Mouse (Mus musculus): ENCODE measurements around the gene Mlkl. TPM values are rescaled to one million over a fixed set of nuclear protein-coding genes. Genes with fewer than 3 reads are reported as not detected.
"Not testable (repeated sequence)": the region's sequence is repeated elsewhere in the genome, so short reads cannot be mapped to it uniquely, and the experiment has no call there.

The Mlkl gene
- polyA plus RNA-seq, 1 experiment from 2014 or later, result 0.21 TPM

- Histone ChIP-seq H3K27me3 (replicated peaks; ENCODE audit: low read depth, poor library complexity, severe bottlenecking) (no peaks in the 10 kb centered on the region), H3K36me3 (replicated peaks) (no peaks in the 10 kb centered on the region), H3K4me1 (no peaks in the 10 kb centered on the region), H3K27ac (replicated peaks) (no peak overlapping the region), H3K4me3 (no peak overlapping the region), H3K9me3 (no peaks in the 10 kb centered on the region)
- 29% methylated on average over 5 of the region's 5 CpGs for WGBS
- no peak for DNase-seq (ENCODE audit: low spot score)
Observed at GRCm38 (mm10) chr8:111305031-111305730, 32.8 kb downstream of the Mlkl start.

- Histone ChIP-seq H3K27ac (replicated peaks) (no peak overlapping the region), H3K27me3 (replicated peaks; ENCODE audit: low read depth, poor library complexity, severe bottlenecking) (no peaks in the 10 kb centered on the region), H3K4me1 (no peaks in the 10 kb centered on the region), H3K4me3 (no peak overlapping the region), H3K36me3 (replicated peaks) (no peaks in the 10 kb centered on the region), H3K9me3 (no peaks in the 10 kb centered on the region)
- 94% methylated on average over 3 of the region's 3 CpGs for WGBS
- DNase-seq (ENCODE audit: low spot score), result no peak
Observed at GRCm38 (mm10) chr8:111304359-111304758, 33.6 kb downstream of the Mlkl start.

GRCm38 (mm10) chr8:111303076-111303803 lies 34.7 kb downstream of the Mlkl start:
- not testable (repeated sequence) for H3K36me3 ChIP-seq (replicated peaks); H3K4me1 ChIP-seq; H3K9me3 ChIP-seq; DNase-seq (ENCODE audit: low spot score); H3K27me3 ChIP-seq (replicated peaks; ENCODE audit: low read depth, poor library complexity, severe bottlenecking); H3K4me3 ChIP-seq; H3K27ac ChIP-seq (replicated peaks)
- 71% methylated on average over 5 of the region's 5 CpGs for WGBS

- H3K4me3 ChIP-seq, result peak overlapping the region; percentile 86
- no peaks in the 10 kb centered on the region for H3K27me3 ChIP-seq (replicated peaks; ENCODE audit: low read depth, poor library complexity, severe bottlenecking)
- H3K4me1 ChIP-seq, result peaks cover 14% of the 10 kb centered on the region
- peaks cover 13% of the 10 kb centered on the region for H3K36me3 ChIP-seq (replicated peaks)
- WGBS, result 64% methylated on average over 11 of the region's 11 CpGs
- no peak for DNase-seq (ENCODE audit: low spot score)
- H3K27ac ChIP-seq (replicated peaks), result peak overlapping the region; percentile 98
- no peaks in the 10 kb centered on the region for H3K9me3 ChIP-seq
Observed at GRCm38 (mm10) chr8:111300597-111301546, 37.1 kb downstream of the Mlkl start.

- peak within 1 kb of the TSS; percentile 86 for H3K4me3 ChIP-seq
- H3K36me3 ChIP-seq (replicated peaks), result peaks cover 20% of the 10 kb centered on the region
- H3K9me3 ChIP-seq, result no peaks in the 10 kb centered on the region
- under 1% methylated on average over 67 of the region's 67 CpGs for WGBS
- H3K27me3 ChIP-seq (replicated peaks; ENCODE audit: low read depth, poor library complexity, severe bottlenecking), result no peaks in the 10 kb centered on the region
- H3K4me1 ChIP-seq, result peaks cover 14% of the 10 kb centered on the region
- H3K27ac ChIP-seq (replicated peaks), result peak within 1 kb of the TSS; percentile 98
- peak; percentile 98 for DNase-seq (ENCODE audit: low spot score)
Observed at GRCm38 (mm10) chr8:111299821-111300568, 38.0 kb downstream of the Mlkl start, which contains the start of gene Rfwd3. TSS of gene Rfwd3 (minus strand) at chr8:111300222.

- Histone ChIP-seq H3K4me1 (peaks cover 14% of the 10 kb centered on the region), H3K27me3 (replicated peaks; ENCODE audit: low read depth, poor library complexity, severe bottlenecking) (no peaks in the 10 kb centered on the region), H3K36me3 (replicated peaks) (peaks cover 25% of the 10 kb centered on the region), H3K9me3 (no peaks in the 10 kb centered on the region), H3K4me3 (peak overlapping the region; percentile 86), H3K27ac (replicated peaks) (peak overlapping the region; percentile 98)
- WGBS, result under 1% methylated on average over 28 of the region's 28 CpGs
- peak; percentile 73 for DNase-seq (ENCODE audit: low spot score)
Observed at GRCm38 (mm10) chr8:111299363-111299820, 38.6 kb downstream of the Mlkl start.

- H3K9me3 ChIP-seq, result no peaks in the 10 kb centered on the region
- no peaks in the 10 kb centered on the region for H3K27me3 ChIP-seq (replicated peaks; ENCODE audit: low read depth, poor library complexity, severe bottlenecking)
- H3K36me3 ChIP-seq (replicated peaks), result peaks cover 39% of the 10 kb centered on the region
- peak overlapping the region; percentile 86 for H3K4me3 ChIP-seq
- DNase-seq (ENCODE audit: low spot score), result no peak
- 87% methylated on average over 1 of the region's 1 CpGs for WGBS
- peaks cover 14% of the 10 kb centered on the region for H3K4me1 ChIP-seq
- no peak overlapping the region for H3K27ac ChIP-seq (replicated peaks)
Observed at GRCm38 (mm10) chr8:111298011-111298410, 40.0 kb downstream of the Mlkl start.

GRCm38 (mm10) chr8:111291733-111292132 lies 46.2 kb downstream of the Mlkl start:
- WGBS, result 95% methylated on average over 7 of the region's 7 CpGs
- peaks cover 98% of the 10 kb centered on the region for H3K36me3 ChIP-seq (replicated peaks)
- H3K9me3 ChIP-seq, result no peaks in the 10 kb centered on the region
- H3K27ac ChIP-seq (replicated peaks), result no peak overlapping the region
- H3K4me3 ChIP-seq, result no peak overlapping the region
- no peaks in the 10 kb centered on the region for H3K27me3 ChIP-seq (replicated peaks; ENCODE audit: low read depth, poor library complexity, severe bottlenecking)
- DNase-seq (ENCODE audit: low spot score), result no peak
- no peaks in the 10 kb centered on the region for H3K4me1 ChIP-seq

GRCm38 (mm10) chr8:111290586-111290985 lies 47.4 kb downstream of the Mlkl start:
- WGBS, result 96% methylated on average over 7 of the region's 7 CpGs
- Histone ChIP-seq H3K36me3 (replicated peaks) (peaks cover 99% of the 10 kb centered on the region), H3K27ac (replicated peaks) (no peak overlapping the region), H3K4me1 (no peaks in the 10 kb centered on the region), H3K27me3 (replicated peaks; ENCODE audit: low read depth, poor library complexity, severe bottlenecking) (no peaks in the 10 kb centered on the region), H3K4me3 (no peak overlapping the region), H3K9me3 (no peaks in the 10 kb centered on the region)
- no peak for DNase-seq (ENCODE audit: low spot score)

- Histone ChIP-seq H3K9me3 (no peaks in the 10 kb centered on the region), H3K27me3 (replicated peaks; ENCODE audit: low read depth, poor library complexity, severe bottlenecking) (no peaks in the 10 kb centered on the region), H3K27ac (replicated peaks) (no peak overlapping the region), H3K4me3 (no peak overlapping the region), H3K4me1 (no peaks in the 10 kb centered on the region), H3K36me3 (replicated peaks) (peaks cover 99% of the 10 kb centered on the region)
- DNase-seq (ENCODE audit: low spot score), result no peak
- WGBS, result 90% methylated on average over 4 of the region's 4 CpGs
Observed at GRCm38 (mm10) chr8:111285603-111286002, 52.4 kb downstream of the Mlkl start.

- no peak for DNase-seq (ENCODE audit: low spot score)
- H3K27me3 ChIP-seq (replicated peaks; ENCODE audit: low read depth, poor library complexity, severe bottlenecking), result no peaks in the 10 kb centered on the region
- WGBS, result 88% methylated on average over 3 of the region's 3 CpGs
- no peak overlapping the region for H3K4me3 ChIP-seq
- no peaks in the 10 kb centered on the region for H3K9me3 ChIP-seq
- no peak overlapping the region for H3K27ac ChIP-seq (replicated peaks)
- peaks cover 99% of the 10 kb centered on the region for H3K36me3 ChIP-seq (replicated peaks)
- no peaks in the 10 kb centered on the region for H3K4me1 ChIP-seq
Observed at GRCm38 (mm10) chr8:111282093-111282492, 55.9 kb downstream of the Mlkl start.

- H3K4me1 ChIP-seq, result no peaks in the 10 kb centered on the region
- no peaks in the 10 kb centered on the region for H3K9me3 ChIP-seq
- WGBS, result 68% methylated on average over 2 of the region's 2 CpGs
- no peak overlapping the region for H3K4me3 ChIP-seq
- no peak overlapping the region for H3K27ac ChIP-seq (replicated peaks)
- DNase-seq (ENCODE audit: low spot score), result no peak
- no peaks in the 10 kb centered on the region for H3K27me3 ChIP-seq (replicated peaks; ENCODE audit: low read depth, poor library complexity, severe bottlenecking)
- H3K36me3 ChIP-seq (replicated peaks), result peaks cover 37% of the 10 kb centered on the region
Observed at GRCm38 (mm10) chr8:111268277-111268676, 69.7 kb downstream of the Mlkl start.
